Mouse (Mus musculus): ENCODE data around the gene Sept8.
A peak's percentile ranks its signal among the peaks of the same experiment; 100 is the strongest.

Gene Sept8

DNA sequence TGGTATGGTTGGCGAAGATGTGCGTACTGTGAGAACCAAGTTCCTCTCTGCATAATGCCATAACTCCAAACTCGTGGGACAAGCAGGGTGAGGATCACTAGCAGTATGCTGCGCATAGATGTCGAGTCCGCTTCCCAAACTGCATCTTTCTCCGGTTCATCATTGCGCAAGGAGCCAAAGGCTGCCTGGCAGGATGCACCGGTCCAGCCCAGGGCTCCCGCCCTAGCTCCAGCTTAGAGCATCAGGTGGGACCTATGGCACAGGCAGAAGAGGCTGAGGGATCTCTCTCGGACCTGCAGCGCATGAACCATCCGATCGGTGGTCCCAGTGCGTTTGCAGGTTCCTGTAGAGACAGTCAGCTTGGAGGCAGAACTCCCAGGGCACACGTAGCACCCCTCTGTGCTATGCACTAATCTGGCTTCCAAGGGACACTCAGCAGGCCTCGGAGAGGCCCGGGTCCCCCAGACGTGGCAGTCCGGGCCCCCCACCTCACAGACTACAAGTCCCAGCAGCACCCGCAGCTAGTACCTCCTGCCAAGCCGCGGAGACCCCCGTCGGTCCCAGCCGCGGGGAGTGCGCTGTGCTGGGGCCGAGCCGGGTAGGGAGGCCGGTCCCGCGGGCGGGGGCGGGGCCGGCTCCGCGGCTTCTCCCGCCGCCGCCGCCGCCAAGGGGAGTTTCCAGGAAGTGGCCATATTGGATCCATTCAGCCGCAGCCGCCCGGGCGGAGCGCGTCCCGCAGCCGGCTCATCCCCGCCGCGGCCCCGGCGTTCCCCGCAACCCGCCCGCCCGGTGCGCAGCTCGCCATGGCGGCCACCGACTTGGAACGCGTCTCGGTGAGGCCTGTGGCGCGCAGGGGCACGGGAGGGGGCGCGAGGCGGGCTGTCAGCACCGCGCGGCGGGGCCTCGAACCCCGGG is at the start of gene Sept8:
Gene Sept8 (plus strand): TSS at position 51 of the 915 bp plus-strand sequence.
- DNase-seq (ENCODE audit: low spot score in 2 of 2), result peak; percentile 18 to 38

DNA sequence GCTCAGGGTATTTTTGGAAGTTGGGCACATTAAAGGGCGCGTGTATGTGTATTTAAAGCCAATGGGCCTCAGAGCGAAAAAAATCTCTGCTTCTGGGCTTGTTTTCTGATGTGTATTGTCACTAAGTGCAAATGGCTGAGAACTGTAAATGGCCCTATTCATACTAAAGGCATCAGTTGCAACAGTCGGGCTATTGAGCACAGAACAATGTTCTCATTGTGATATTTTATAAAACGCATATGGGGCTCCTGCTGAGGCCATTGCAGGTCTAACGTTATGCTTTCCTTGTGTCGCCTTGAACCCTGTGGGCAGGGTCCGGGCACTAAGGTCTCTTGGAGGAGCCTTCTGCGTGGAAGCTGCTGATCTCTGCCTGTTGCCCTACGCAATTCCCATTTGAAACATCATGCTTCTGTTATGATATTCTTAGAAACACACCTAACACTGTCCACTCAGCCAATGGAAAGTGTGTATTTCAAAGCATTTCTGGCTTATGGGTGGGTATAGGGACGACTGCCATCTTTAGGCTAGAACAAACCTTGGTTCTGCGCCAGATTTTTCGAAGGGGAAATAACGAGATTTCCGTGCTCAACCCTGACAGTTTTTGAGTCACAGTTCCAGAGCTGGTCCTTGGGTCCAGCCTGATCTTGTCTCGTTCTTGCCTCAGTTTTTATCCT is 49.6 kb upstream of the Sept8 start:
- DNase-seq (ENCODE audit: low spot score in 2 of 2), result no peak

DNA sequence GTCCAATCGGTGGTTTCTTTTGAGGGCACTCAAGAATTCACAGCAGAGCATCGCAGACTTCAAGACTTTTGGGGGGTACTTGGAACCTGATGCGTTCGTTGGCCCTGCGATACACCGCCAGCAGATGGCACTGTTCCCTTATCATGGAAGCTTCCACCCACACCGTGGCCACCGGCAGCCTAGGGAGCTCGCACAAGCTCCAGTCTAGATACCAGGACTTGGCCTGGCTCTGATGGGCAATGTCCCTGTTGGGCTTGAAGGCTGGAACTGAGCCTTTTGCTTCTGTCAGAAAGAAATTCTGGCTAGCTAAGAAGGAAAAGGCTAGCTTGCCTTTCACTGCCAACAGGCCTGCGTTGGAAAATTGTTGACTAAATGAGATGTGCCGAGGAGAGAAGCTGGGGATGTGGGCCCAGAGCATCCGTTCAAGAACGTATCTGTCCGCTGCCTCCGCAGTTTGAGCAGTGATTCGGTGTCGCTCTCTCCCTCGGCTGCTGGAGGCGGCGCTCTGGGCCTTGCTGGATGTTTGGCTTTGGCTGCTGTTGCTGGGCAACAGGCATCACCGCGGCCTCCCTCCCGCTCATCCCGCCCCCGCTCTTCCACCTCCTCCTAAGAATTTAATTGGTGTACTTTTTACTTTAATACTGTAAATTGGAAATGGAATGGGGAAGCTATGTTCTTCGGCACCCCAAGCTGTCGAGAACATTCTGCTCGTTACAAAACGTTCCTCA is 48.9 kb upstream of the Sept8 start, which contains the start of gene Gm9837:
Gene Gm9837 (minus strand): TSS at position 512 of the 728 bp plus-strand sequence.
- DNase-seq (ENCODE audit: low spot score in 2 of 2), result peak; percentile 67 to 77

DNA sequence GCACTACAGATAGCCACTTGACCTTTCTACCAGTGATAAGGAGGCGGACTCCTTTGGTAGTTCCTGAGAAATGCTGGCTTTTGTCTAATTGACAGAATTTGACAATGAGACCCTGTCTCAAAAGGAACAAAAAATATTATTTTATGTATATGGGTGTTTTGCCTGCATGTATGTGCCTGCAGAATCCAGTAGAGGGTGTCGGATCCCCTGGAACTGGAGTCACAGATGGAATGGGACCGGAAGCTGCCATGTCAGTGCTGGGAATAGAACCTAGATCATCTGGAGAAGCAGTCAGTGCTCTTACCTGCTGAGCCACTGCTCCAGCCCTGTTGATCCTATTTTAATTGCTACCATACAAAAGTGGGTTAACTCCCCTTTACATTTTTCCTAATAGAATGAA is 46.3 kb upstream of the Sept8 start:
- no peak for DNase-seq (ENCODE audit: low spot score in 2 of 2)

DNA sequence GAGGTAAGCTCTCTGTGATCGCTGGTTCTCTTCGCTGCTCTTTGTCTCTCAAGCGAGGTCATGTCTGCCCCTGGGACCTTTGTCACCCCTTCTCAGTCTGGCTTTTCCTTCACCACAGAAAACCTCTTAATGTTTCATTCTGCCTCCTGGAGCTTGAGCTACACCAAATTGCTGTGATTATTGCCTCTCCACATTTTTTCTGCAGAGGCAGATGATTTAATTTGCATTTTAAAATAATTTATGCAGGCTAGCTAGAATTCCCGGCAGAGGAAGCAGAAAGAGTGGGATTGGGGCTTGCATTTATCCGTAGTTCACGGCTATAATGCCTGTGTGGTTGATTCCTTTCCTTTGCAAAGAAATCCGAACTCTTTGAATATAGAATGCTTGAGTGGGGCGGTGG is 43.4 kb upstream of the Sept8 start:
- no peak for DNase-seq (ENCODE audit: low spot score in 2 of 2)

DNA sequence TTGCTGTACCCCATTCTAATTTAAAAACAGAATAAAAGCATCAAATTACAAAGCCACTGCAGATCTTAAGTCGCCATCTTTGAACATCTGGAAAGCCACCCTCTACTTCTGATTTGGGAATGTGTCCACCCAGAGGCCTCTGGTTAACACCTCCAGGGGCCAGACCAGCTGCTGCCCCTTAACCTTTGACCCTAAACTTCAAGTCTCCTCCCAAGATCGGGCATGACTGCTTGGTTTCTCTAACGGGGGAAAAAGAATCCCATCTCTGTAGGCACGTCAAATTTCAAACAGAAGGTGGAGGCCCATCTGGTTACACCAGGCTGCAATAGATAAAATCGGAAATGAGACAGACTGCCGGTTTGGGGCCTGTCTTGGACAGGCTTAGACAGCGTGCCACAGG is 41.2 kb upstream of the Sept8 start:
- no peak for DNase-seq (ENCODE audit: low spot score in 2 of 2)

DNA sequence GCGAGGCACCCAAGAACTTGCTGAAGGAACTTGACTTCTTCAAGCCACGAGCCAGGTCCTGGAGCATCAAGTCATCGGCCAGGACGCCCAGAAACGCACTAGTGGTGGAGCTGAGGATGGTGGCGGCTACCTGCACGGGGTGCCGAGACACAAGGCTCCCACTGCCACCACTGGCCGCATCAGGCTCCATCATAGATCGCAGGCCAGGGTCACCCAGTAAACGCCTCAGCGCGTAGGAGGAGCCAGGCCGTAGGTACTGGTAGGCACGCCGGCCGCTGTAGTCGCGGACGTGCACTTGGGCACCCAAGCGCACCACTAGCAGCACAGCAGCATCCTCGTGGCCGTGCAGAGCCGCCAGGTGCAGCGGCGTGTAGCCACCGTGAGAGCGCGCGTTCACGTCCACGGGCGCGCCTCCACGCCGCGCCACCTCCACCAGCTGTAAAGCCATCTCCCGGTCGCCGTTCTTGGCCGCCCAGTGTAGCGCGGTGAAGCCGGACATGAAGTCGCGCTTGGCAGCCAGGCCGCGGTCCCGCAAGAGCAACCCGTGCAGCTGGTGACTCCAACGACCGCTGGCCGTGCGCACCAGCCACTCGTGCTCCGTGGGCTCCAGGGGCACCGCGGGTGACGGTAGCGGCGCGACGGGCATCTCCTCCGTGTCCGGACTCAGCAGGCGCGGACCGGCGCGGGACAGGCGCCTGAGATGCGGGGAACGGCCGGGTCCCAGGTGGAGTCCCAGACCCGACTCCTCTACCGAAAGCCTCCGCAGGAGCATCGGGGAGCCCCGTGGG is 40.5 kb upstream of the Sept8 start:
- no peak for DNase-seq (ENCODE audit: low spot score in 2 of 2)

DNA sequence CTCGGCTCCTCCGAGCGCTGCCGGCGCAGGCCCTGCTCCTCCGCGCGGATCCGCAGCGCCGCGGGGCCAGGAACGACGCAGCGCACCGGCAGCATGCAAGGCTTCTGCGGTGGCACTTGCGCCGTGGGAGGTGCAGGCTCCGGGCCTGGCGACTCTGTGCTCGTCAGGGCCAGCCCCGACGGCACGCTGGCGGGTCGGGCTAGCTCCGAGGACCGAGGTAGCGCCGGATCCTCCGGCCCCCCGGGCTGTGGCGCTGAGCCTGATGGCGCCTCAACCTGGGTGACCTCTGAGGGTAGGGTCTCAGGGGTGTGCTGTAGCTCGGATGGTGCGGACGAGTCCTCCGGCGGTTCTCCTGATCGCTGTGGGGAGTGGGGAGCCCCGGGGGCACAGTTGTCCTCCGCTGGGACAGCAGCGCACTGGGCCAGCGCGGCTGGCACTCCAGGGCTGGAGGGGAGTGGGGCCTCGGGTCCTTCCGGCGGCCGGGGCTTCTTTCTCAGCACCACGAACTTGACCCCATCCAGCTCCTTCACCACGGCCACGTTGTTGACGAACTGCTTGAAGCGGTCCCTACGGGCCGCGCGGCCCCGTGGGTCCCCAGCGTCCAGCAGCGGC is 39.8 kb upstream of the Sept8 start:
- no peak for DNase-seq (ENCODE audit: low spot score in 2 of 2)

DNA sequence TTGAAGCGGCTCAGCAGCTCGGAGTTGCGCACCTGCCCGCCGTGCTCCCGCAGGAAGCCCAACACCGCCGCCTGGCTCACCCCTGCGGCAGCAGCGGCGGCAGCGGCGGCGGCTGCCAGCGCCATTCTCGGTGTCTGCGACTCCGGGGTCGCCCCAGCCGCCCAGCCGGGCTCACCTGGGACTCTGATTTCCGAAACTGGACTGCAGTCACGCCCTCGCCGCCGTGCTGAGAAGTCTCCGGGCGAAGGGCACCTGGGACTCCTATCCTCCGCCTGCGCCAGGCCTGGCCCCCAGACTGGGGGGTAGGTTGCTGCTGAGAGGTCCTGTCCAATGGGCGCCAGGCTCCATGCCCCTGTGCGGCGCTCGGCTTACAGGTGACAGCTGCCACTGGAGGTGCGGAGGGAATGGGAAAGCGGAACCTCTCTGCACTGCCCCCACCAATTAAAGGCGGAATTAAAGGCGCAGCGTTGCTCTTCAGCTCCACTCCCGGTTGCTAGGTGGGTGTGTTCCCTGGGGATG is 39.2 kb upstream of the Sept8 start, which contains the start of the genes Gm9945 and Sowaha:
Gene Gm9945 (plus strand): TSS at position 384 of the 519 bp plus-strand sequence.
Gene Sowaha (minus strand): TSS at position 492 of the 519 bp plus-strand sequence.
- peak; percentile 33 to 64 for DNase-seq (ENCODE audit: low spot score in 2 of 2)

DNA sequence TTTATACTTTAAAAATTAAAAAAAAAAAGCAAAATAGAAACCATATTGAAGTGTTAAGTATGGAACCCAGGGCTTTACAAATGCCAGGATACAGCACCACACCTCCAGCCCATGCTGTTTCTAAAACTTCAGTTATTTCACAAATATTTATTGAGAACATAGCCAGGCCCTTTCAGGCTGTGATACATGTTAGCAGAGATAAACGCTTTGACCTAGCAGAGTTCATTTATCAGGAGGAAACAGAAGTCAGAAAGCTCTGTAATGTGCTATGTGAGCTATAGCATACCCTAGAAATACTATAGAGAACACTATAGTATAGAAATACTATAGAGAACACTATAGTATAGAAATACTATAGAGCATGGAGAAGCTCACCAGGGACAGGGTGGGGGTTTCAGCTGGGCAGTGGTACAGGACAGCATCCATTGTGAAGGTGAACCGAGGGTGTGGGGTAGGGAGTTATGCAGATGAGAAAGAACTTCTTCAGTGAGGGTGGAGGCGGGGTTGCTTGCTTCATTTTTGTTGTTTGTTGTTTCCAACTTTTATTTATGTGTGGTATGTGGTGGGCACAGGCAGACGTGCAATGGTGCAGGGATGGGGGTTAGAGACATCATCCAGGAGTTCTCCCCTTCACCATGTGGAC is 37.8 kb upstream of the Sept8 start:
- DNase-seq (ENCODE audit: low spot score in 2 of 2), result peak in 1 of 2 experiments; percentile 49

DNA sequence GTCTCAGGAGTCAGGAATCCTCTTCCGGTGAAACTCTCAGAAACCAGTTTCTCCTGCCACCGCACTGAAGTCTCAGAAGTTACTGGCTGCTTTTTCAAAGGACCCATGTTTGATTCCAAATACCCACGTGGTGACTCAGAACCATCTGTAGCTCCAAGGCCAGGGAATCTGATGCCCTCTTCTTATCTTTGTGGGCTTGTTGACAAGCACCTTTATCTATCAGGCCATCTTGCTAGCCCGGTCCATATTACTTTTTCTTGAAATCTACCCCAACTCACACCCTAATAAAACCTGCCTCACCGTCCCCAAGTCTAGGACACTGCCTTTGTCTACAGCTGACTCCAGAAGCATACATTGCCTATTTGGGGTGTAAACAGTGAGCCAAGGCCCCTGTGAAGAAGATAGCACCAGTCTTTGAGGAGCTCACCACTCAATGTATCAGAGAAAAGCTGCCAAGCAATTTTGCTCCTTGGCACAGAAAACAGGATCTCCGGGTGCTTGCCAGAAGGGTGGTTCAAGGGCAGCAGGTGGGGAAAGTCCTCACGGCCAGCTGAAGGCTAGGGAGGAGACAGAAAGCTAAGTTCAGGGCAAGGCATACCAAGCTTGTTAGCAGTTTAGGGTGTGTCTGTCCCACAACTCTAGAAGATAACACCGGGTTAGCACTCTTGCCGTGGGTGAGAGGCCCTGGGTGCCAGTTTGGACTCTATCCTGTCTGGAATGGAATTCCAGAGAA is 35.7 kb upstream of the Sept8 start:
- peak; percentile 30 to 60 for DNase-seq (ENCODE audit: low spot score in 2 of 2)

DNA sequence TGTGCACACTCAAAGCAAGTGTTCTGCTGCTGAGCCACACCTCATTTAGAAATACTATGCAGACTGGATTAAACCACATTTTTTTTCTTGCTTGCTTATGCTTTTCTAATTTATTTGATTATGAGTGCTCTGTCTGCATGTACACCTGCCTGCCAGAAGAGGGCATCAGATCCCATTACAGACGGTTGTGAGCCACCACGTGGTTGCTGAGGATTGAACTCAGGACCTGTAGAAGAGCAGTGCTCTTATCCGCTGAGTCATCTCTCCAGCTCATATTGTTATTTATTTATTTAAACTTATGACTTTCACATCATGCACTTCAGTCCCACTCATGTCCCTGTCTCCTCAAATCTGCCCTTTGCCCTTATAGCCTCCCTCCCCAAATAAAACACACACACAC is 33.3 kb upstream of the Sept8 start:
- DNase-seq (ENCODE audit: low spot score in 2 of 2), result no peak

DNA sequence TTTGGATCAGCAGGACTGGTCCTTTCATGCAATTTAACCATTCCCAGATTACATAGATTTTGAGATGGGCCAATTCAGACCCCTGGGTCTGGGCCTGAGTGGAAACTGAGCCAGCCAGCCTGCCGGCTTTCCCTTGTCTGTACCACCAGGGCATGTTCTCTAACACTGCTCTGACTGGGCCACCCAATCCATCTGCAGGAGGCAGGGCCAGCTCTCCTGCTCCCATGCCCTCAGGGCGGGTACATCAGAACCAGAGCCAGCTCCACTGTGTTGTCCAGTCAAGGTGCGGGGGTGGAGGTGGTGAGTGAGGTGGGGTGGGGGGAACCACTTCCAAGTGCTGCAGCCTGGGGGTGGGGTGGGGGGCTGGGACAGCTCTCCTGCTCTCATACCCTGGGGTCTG is 32.7 kb upstream of the Sept8 start:
- DNase-seq (ENCODE audit: low spot score in 2 of 2), result no peak

DNA sequence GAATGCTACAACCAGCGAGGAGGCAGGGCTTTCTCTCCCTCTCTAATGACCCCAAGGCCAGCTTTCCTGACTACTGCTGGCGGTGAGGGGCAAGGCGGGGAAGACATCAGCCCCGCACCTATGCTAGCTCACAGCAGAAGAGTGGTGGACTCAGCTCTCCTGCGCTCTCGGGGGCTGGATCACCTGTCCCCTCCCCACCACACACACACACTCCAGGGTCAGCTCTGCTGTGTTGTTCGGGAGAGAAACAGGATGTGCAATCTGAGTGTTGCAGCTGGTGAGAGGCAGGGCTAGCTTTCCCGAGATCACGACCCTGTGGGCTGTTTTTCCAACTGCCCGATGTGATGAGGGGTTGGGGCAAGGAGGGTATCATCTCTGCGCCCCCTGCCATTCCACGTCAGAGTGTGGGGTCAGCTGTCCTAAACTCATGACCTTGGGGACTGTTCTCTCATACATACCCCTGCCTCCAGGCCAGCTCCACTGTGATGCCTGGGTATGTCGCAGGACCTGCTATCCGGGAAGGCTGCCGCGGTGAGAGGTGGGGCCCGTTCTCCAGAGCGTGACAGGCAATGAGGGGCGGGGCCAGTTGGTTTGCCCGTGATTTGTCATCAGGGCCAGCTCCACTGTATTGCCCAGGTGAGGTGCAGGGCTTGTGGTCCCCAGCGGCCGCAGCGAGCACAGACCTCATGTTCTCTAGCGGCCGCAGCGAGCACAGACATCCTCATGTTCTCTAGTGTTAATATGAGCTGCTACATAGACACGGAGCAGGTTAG is 32.0 kb upstream of the Sept8 start:
- no peak for DNase-seq (ENCODE audit: low spot score in 2 of 2)

DNA sequence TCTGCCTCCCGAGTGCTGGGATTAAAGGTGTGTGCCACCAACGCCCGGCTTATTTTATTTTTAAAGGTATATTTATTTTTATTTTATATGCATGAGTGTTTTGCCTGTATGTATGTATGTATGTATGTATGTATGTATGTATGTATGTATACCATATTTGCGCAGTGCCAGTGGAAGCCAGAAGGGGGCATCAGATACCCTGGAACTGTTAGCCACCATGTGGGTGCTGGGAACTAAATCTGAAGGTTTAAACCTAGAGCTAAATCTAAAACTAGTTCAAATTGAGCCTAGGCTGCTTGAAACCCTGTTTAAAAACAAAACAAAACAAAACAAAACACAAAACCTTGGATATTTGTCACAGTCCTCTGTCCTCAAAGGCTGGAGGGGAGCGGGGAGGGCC is 30.1 kb upstream of the Sept8 start:
- no peak for DNase-seq (ENCODE audit: low spot score in 2 of 2)

DNA sequence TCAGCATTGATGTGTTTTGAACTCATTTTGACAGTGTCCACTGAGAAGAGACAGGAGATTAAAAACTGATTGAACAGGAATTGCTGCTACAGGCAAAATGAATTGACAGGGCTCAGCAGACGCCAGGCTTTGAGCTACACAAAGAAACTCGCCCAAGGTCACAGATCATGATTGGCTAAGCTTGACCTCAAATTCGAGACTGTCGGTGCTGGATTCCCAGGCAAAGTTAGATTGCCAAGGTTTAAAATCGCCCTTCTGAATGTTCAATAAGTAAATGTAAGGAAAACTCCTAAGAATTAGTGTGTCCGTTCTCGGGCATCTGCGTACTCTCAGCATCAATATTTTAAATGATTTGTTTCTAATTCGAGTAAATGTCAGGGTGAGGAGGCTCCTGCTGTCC is 29.6 kb upstream of the Sept8 start:
- DNase-seq (ENCODE audit: low spot score in 2 of 2), result no peak

DNA sequence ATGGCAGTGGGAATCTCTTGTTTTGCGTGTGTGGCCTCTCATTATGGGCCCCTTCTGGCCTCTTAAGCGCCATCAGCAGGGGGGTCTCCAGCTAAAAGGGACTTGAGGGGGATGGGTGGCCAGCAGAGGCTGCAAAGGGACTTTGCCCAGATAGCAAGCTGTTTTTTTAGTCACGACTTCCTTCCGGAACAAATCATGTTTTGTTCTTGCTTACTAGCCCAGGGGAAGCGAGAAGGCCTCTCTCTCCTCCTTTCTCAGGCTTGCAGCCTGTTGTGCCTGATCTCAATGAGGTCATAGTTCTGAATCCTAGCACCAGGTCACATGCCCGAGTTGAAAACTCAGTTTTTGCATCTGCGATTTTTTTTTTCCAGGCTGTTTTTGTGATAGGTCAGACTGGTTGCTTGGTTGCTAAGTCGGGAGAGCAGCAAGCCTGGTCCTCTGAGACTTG is 27.1 kb upstream of the Sept8 start:
- no peak for DNase-seq (ENCODE audit: low spot score in 2 of 2)

DNA sequence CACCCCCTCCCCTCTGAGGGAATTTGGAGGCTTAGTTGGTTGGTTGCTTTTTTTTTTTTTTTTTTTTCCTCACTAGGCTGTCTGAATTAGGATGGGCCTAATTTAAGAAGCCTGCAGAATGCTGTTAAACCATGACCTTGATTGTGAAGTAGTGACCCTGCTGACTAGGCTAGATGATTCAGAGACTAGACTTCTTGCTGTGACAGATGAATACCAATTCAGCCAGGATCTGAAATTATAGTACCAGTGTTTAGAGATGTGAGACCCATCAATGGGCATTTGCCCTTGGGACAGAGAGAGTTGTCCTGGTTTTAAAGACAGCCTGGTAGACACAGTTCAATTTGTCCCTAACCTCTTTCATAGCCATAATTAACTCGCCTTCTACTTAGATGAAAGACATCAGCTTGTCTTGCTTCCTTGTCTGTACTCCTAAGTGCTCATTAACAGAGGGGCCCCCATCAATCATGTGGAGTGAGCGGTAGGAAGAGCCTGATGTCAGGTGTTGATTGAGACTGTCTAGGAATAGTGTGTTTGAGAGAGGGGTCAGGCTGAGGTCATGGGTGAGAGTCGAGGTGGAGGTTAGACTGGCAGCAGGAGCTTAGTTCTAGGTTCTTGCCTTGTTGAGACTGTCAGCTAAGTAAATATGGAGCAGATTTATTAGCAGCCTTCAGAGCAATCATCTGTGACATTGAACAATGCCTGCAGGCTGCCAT is 25.7 kb upstream of the Sept8 start:
- no peak for DNase-seq (ENCODE audit: low spot score in 2 of 2)
